Mouse (Mus musculus): ENCODE data around the gene Esp18. TPM values are rescaled to one million over a fixed set of nuclear protein-coding genes. Genes with fewer than 3 reads are reported as not detected.

The Esp18 gene
- polyA plus RNA-seq (2015; fragmentation: Nextera tagmentation; extraction: Ambion mirVana): not detected in 2 replicates

DNA sequence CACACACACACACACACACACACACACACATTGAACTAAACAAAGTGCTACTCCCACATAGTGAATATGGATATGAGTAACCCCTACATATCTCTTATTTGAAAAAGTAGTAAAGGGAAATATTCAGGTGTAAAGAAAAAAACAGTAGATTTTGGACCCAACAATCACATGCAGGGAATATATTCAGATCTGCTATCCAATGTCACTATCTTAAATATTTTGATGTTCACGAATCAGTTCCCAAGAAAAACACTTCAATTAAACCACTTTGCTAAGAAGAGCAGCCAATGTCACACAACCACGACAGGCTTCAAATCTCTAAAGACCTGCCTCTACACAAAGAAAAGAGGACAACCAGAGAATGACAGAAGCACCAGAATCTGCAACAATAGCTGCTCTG, at the start of gene Esp18:
Gene Esp18, plus strand, starts transcription at position 301 of the 400 bp plus-strand sequence.

Small RNA genes within 50 kb of the gene (microRNA-seq; reads per million reads assigned to microRNA genes)
- not detected for gene Gm26429 (ENCODE audit: borderline replicate concordance, insufficient number of aligned reads)

Other genes with a start within 250 kb of the Esp18 start
- gene Esp16, start 129.8 kb downstream of the Esp18 start, polyA plus RNA-seq (2015; fragmentation: Nextera tagmentation; extraction: Ambion mirVana): not detected in 2 replicates
- not detected in 2 replicates for gene Esp15, start 234.6 kb downstream of the Esp18 start, polyA plus RNA-seq (2015; fragmentation: Nextera tagmentation; extraction: Ambion mirVana)